Mouse (Mus musculus): ENCODE results near the gene Lysmd3.
"Not testable (repeated sequence)": the region's sequence is repeated elsewhere in the genome, so short reads cannot be mapped to it uniquely, and the experiment has no call there.

The Lysmd3 gene

DNA sequence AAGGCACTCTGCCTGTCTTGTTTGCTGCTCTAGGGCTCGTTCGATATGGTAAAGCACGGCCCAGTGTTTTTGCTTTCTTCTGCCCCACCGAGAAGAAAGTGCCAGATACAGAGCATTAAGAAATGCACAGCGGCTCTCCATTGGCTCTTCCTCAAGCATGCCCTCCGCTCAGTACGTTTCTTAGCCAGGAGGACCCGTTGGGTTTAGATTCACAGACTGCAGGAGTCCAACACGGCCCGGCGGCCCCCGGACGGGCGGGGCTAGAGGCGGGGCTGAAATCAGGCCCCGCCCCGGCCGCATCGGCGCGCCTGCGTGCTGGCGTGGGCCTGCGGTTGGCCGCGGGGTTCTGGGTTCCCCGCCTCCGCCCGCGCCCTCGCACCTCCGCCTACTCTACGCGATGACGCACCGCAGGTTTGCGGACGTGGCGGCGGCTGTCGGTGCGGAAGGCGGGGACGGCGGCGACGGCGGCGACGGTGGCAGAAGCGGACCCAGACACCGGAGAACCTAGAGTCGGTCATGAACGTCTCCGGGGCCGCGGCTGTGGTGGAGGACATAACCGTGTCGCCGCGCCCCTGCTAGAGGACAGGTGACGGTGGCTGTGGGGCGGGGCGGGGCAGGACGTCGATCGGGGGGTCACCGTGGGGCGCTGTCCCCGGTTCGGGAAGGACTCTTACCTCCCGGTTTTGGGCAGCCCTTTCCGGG lies at the start of gene Lysmd3:
TSS of gene Lysmd3 (plus strand) at position 313 of the 702 bp plus-strand sequence.
- peak; percentile 86 for DNase-seq (ENCODE audit: low spot score)

DNA sequence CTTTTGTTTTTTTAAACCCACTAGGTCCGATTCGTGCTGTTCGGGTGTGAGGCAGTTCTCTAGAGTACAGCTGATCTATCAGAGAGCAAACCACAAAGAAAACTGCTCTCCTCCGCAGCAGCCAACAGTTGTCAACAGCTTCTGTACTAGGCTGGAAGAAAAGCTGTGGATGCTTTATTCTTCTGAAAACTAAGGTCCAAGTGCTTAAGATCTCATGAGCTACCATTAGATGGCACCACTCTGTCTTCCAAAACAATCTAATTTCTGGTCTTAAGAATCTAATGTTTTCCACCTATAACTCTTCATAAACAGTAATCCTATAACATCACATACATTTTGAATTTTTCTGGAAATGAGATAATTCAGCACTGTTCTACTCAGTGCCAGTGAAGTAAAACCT lies 47.1 kb upstream of the Lysmd3 start:
- DNase-seq (ENCODE audit: low spot score), result no peak

DNA sequence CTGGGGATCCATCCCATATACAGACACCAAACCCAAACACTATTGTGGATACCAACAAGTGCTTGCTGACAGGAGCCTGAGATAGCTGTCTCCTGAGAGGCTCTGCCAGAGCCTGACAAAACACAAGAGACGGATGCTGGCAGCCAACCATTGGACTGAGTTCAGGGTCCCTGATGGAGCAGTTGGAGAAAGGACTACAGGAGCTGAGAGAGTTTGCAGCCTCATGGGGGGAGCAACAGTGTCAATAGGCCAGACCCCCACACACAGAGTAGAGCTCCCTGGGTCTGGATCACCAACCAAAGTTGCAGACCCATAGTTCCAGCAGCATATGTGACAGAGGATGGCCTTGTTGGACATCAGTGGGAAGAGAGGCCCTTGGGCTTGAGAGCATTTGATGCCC lies 29.6 kb upstream of the Lysmd3 start:
- not testable (repeated sequence) for DNase-seq (ENCODE audit: low spot score)

DNA sequence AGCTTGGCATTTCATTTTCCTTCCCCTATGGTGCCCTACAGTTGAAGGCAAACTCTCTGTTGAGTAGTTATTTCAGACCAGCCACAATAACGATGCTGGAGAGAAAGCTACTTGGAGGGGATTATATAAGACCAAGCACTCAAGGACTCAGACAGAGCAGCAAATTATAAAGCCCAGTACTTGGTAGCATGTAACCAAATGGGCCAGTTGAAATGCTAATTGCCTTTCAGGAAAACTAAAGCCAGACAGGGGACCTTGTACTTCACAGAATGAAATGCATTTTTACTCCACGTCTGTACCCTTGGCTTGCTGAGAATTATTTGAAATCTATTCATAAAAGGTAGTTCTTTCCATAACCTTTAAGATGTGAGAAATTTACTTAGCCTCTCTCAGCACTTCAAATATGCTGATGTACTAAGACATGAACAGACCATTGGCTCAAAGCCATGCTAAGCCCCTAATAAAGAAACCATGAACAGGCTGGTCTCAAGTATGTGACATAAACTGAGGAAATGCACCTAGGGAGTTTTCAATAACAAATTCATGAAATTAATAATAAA lies 28.8 kb upstream of the Lysmd3 start:
- DNase-seq (ENCODE audit: low spot score), result no peak

DNA sequence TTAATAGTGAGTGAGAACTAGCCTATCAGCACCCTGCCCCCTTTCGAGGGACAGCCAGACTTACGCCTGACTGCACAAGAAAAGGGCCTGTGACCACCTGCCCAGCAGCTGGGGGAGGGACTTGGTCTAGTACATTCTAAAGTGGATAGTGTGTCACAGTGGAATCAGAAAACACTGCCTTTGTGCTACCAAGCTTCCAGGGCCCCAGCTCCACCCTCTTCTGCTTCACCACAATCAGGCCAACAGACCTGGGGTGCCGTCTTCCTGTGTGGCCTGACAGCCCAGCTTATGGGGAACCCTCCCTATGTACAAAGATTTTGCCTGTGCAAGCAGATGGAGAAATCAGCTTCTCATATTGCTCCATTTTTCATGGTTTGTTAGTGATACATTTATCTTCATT lies 28.1 kb upstream of the Lysmd3 start:
- no peak for DNase-seq (ENCODE audit: low spot score)

DNA sequence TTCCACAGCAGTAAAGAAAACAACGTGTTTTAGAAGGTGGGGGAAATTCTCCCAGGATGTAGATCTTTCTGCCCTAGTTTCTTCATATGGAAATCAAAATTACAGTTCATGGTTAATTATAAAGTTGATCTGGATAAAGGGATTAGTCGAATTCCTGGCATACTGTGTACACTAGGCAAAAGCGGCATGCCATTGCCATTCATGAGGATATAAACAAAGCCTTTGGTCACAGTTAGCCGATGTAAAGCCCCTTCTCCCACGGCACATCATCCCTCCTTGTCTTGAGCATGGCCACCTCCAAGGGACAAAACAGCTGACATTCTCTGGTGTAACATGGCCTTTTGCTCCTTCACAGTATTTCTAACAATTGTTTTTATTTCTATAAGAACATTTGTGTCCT lies 26.9 kb upstream of the Lysmd3 start:
- DNase-seq (ENCODE audit: low spot score), result no peak

DNA sequence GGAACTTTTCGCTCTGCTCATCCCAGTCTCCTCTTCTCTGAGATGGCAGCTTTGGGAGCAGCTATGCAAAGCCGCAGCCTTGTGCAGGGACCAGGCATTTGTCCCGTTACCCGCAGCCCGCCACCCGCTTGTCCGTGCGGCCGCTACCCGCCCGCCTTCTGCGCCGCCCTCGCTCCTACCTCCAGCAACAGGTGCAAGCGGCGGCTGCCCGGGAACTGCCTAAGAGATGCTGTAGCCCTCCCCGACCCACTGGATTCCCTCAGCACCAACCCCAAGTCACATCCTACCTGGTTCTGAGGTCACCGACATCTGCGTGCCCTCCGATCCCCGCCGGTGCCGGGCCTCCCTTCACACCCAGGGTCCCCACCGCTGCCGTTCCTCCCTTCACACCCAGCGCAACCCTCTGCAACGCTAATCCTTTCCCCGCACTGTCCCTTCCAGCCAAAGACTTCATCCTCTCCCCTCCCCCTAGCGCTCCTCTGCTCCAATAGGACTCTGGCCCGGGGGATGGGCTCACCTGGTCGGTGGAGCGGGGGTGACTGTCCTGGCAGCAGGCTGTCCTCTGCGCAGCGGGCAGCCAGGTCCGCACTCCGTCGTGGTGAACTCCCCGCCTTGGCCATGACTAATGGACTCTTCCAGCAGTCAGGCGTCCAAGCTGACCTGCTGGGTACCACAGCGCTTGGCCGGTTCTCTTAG lies 24.6 kb upstream of the Lysmd3 start, which contains the start of gene Adgrv1:
TSS of gene Adgrv1 (minus strand) at position 435 of the 696 bp plus-strand sequence.
- DNase-seq (ENCODE audit: low spot score), result peak; percentile 30

DNA sequence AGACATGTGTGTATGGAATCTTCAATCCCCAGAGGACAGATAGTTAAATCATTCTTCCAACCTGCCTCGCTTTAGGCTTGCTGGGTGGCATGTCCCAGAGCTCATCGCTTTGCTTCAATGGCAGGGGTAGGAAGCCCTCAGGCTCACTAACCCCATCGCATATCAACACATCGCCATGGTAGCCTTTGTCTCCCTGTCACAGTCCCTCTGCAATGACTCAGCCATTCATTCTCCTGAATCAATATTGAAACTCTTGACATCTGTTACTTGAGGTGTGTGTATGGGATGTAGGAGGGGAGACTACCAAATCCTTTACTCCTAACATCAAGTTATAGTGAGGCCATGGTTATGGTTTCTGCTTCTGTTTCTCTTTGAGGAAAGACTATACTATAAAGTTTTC lies 17.8 kb upstream of the Lysmd3 start:
- no peak for DNase-seq (ENCODE audit: low spot score)

DNA sequence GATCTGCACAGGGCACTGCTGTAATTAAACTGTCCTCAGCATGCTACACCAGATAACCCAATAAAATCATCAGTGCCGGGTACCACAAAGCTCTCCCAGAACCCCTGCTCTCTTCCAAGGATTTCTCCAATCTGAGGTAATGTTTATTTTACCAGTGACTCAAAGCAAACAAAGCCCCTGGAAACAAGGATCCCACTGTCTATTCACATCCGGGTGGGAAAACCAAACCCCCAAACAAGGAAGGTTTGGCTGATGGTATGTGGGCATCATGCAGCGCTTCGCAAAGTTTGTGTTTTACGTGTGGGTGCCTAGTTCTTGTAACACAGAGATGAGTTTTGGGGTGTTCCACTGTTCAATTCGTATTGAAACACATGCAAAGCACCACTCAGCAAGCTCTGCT lies 16.6 kb upstream of the Lysmd3 start:
- DNase-seq (ENCODE audit: low spot score), result no peak

DNA sequence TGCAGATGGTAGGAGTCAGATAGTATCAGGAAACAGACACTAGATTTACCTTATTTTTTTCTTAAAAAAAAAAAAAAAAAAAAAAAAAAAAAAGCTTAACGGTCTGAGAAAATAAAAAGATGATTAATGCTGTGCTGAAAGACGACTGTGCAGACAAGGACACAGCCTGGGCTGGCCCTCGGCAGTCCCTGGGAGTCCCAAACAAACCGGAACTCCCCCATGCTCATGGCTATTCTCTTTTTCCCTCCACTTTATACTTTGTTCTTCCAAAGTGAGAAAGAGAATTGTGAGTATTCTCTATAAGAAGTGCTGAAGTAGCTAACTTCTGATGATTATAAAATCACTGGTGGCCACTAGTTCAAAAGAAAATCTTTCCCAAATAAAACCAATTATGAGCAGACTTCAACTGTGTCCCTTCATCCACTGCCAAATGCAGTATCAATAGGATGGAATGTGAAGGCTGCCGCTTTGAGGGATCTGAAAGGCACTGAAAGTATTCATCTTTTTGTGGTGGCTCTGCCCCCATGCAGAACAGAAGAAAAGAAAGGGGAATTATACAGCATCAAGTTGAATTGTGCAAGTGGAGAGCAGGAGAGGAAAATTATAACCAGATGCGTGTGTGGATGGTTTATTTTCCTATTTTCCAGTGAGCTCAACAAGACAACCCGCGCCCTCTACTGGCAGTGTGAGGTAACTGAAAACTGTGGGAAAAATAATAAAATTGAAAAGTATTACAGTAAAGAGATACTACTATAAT lies 16.0 kb upstream of the Lysmd3 start:
- no peak for DNase-seq (ENCODE audit: low spot score)

DNA sequence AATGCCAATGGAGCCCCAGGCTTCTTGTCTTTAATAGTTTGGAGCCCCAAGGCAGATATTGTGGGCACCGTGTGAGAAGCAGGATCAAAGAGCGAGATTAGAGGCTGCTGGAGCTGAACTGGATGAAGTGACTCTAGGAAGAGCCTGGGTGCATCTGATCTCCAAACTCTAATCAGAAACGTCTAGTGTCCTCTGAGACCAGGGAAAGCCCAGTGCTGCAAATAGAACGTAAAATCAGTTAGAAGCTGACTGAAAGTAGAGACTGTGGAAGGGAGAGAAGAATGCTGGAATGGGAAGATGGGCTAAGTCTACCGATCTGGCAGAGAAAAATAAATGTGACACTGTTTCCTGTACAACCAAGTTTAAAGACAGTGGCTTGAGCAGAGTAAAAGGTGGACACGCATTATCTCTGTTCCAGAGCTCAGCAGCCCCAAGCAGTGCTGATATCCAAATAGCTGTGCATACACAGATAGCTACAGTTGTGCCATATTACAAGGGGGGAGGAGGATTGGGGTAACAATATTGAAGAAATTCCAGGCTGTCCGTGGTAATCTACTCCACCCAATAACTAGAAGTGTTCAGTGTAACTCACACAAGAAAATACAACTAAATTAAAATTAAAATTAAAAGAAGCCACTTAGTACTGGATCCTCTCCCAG lies 14.8 kb upstream of the Lysmd3 start:
- DNase-seq (ENCODE audit: low spot score), result no peak

DNA sequence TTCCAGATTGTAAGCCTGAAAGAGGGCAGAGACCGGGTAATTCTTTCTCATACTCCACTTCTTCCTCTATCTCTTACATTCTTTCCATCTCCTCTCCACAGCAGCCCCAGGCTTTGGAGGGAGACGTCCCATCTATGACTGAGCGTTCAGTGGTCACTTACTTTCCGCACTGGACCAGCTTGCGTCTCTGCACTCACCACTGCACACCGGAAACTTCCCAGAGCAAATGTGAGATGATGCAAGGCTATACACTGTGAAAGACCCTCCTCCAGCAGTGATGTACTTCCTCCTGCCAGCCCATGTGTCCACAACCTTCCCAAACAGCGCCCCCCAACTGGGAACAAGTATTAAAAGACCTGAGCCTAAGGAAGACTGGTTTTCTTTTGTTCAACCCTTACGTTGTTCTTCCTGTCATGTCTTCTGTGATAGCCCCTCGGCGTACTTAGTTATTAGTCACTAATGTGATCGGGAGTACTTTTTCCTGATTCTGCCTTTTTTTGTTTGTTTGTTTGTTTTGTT lies 13.4 kb upstream of the Lysmd3 start:
- DNase-seq (ENCODE audit: low spot score), result no peak

DNA sequence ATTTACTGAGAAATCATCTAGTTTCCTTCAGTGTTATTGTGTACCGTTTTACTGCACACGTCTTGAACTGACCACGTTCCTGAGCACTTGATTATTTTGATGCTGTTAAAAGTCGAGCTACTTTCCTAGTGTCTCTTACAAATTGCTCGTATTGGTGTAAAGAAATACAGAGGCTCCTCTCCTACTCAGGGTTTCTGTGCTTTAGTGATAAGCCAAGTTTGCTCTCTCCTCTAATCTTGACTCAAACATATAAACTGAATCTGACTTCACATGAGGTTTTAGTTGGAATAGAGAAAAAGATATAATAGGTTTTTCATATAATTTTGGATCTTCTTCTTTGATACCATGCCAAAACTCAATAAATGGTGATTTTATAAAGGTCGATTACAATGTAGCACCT lies 11.1 kb upstream of the Lysmd3 start:
- no peak for DNase-seq (ENCODE audit: low spot score)

DNA sequence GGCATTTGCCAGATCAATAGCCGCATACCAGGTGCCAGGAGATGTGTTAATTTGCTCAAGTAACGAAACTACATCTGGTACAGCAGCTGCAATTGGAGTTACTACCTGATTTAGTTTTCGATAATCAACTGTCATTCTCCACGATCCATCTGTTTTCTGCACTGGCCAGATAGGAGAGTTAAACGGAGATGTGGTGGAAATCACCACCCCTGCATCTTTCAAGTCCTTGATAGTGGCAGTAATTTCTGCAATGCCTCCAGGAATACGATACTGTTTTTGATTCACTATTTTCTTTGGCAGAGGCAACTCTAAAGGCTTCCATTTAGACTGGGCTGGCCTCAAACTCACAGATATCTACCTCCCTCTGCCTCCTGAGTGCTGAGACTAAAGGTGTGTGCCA lies 7.1 kb upstream of the Lysmd3 start:
- DNase-seq (ENCODE audit: low spot score), result not testable (repeated sequence)

DNA sequence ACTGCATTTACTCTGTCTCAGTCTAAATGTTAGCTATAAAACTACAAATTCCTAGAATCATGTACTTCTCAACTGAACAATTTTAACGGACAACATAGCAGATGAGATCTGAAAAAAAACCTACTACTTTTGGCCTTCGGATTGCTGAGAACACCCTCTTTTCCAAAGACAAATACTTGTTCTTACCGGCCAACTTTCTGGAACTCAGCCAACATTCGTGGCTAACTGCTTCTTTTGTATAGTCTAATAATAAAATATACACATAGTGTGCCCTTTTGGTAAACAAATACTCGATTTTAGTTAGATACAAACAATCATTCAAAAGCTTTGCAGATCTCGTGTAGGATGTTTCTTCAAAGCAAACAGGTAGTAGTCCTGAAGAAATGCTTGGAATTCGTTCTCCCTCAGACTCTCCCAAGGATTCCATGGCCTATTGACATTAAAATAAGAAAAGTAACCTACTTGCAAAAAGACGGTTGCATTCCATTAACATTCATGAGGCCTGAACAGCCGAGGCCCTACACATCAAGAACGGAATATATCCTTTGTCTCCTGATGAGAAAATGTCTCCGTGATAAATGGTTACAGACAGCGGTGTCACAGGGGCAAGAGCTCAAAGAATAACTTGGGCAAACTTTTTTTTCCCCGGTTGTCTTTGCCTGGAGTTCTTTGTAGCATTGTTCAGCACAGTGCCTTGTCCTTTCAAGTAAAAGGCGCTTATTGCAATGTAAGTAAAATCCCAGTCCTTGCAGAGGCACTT lies 1.2 kb upstream of the Lysmd3 start:
- no peak for DNase-seq (ENCODE audit: low spot score)

DNA sequence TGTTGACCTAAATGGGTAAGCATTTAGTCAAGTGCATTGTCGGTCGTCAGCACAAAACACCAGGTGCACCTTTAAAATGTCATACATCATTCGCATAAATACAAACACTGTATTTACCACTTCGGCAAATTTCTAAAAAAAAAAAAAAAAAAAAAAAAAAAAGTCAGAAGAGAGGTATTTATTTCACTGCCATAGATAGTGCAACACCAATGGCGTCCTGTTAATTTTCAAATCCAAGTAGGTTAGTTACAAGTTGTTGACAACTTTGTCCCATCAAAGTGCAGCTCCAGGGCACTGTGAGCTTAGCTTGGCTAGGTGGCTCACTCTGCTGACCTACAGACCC lies 484 bp upstream of the Lysmd3 start:
- DNase-seq (ENCODE audit: low spot score), result no peak

DNA sequence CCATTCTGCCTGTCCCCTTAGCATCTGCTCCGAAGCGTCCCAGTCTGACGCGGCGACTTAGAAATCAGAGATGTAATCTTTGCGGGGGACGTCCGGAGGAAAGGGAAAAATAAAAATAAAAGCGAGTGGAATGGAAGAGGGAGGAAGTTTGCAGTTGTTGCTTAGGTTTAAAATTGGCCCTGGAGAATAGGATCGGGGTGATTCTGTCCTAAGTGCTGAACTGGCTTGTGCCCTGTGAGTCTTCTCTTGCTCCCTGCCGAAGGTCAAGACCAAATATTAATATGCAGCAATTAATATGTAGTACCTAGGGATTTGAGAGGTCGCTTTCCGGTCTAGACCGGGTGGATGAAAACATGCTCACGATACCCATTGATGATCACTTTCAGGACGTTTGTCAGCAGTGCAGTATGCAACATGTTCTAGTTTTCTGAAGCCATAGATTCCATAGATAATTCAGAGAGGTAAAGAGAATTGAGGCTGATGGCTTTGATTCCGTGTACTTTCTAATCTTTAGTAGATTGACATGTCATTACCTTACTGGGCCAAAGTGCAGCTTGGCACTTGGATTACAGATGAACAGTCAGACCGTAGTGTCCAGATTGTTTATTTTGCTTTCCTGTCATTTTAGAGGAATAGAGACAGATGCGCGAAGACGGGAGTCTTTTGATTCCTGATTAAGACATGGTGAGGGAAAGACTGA lies 740 bp downstream of the Lysmd3 start:
- no peak for DNase-seq (ENCODE audit: low spot score)

DNA sequence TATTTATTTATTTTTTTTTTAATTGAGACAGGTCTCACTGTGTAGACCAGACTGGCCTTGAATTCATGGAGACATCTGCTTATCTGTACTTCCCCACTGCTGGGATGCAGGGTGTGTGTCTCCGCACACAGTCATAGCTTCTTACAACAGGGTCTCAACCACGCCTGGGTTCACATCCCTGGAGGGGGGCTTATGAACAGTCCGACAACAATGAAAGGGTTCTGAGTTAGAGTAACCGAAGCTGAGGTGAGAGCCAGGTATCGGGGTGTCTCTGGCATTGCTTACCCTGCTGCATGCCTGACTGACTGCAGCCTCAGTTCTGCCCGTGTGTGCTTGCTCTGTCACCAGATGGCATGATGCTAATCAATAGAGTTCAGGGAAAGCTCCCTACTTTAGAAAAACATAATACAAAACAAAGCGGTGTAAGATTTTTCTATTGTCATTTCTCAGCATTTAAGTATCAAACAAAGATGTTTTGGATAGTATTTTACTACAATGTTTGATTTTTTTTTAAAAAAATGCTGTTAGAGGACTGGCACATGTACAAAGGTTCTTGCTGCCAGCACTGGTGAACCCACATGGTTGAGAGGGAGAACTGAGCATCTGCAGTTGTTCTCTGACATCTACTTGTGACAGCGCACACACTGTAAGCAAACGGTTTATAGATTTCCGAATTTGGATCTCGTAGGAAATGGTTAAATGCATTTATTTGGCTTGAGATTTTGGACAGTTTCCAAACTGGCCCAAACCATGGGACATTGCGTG lies 6.3 kb downstream of the Lysmd3 start:
- no peak for DNase-seq (ENCODE audit: low spot score)

DNA sequence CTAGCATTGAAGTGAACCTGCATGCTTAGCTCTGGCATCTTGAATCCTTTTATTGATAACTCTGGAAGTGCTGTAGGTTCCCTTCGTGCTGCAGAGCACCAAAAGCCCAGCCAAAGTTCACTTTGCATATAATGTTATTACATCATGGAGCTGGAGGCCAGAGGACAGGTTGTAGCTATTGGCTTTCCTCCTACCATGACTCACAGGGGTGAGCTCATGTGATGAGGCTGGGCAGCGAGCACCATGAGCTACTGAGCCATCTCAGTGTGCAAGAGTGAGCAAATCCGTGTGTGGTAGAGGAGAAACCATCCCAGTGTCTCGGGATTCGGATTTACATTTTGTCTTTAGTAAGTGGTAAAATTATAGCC lies 6.9 kb downstream of the Lysmd3 start:
- no peak for DNase-seq (ENCODE audit: low spot score)

DNA sequence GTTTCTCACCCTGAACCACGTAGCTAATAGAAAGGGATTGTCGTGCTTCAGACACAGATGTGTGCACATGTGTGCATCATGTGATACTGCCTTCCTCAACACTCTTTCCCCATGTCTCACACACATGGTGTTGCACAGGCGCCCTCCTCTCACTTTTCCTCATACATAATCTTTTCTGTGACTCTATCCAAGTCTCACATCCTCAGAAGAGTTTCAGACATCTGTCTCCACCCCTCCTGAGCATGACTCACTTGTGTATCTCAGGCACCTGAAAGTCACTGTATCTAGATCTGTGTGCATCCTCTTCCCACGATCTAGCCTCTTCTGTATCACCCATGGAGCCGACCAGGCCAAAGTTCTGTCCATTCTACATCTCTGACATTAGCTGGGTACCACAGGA lies 10.2 kb downstream of the Lysmd3 start:
- DNase-seq (ENCODE audit: low spot score), result no peak
